Mouse (Mus musculus) limb, embryonic 11.5 days (tissue): ENCODE data around the gene Larp6. TPM values are rescaled to one million over a fixed set of nuclear protein-coding genes. Genes with fewer than 3 reads are reported as not detected.

Source experiments
- ATAC-seq: fragments of 200-750 bp; cut with Nextera tagmentation; 2 replicates; pipeline ENCODE4 v1.8.0; 2017; ENCODE audit warnings: low read depth; ENCODE audit not compliant: insufficient number of reproducible peaks, low FRiP score, low TSS enrichment
- DNase-seq: peaks from one replicate; pipeline ENCODE4 v3.0.0-alpha.2; 2015; ENCODE audit warnings: low spot score
- H3K27ac ChIP-seq: fragments of 300-500 bp; sonication (generic); replicated peaks from 2 replicates; pipeline ENCODE4 v1.5.1; 2014; ENCODE audit warnings: low read depth, mild to moderate bottlenecking, low read length
- H3K27me3 ChIP-seq: fragments of 300-500 bp; sonication (generic); 2 replicates; pipeline ENCODE4 v1.6.1; 2014; ENCODE audit warnings: mild to moderate bottlenecking, low read length, mixed read lengths; ENCODE audit not compliant: control insufficient read depth, insufficient read depth
- H3K36me3 ChIP-seq: fragments of 300-500 bp; sonication (generic); 2 replicates; pipeline ENCODE4 v1.6.1; 2014; ENCODE audit warnings: mild to moderate bottlenecking, low read length, moderate library complexity, mixed read lengths; ENCODE audit not compliant: control insufficient read depth, insufficient read depth
- H3K4me1 ChIP-seq: fragments of 300-500 bp; sonication (generic); 2 replicates; pipeline ENCODE4 v1.6.1; 2014; ENCODE audit warnings: low read length, mixed read lengths; ENCODE audit not compliant: control insufficient read depth, insufficient read depth
- H3K4me2 ChIP-seq: fragments of 300-500 bp; sonication (generic); 2 replicates; pipeline ENCODE4 v1.6.1; 2014; ENCODE audit warnings: low read depth, mild to moderate bottlenecking, moderate library complexity; ENCODE audit not compliant: severe bottlenecking
- H3K4me3 ChIP-seq: fragments of 300-500 bp; sonication (generic); 2 replicates; pipeline ENCODE4 v1.5.1; 2014; ENCODE audit warnings: low read depth, low read length
- H3K9ac ChIP-seq: fragments of 300-500 bp; sonication (generic); 2 replicates; pipeline ENCODE4 v1.6.1; 2014; ENCODE audit warnings: mild to moderate bottlenecking, low read length
- H3K9me3 ChIP-seq: fragments of 300-500 bp; sonication (generic); 2 replicates; pipeline ENCODE4 v1.6.1; 2016; ENCODE audit warnings: low read length; ENCODE audit not compliant: control insufficient read depth
- WGBS: fragments of 180-500 bp; shearing (Covaris S2); extraction: QIAGEN DNeasy Blood & Tissue Kit; methylation state at CpG from one replicate; pipeline ENCODE4 v1.1.7; 2014; 5-methylcytosine and 5-hydroxymethylcytosine counted together
- polyA plus RNA-seq: library from polyadenylated mRNA; unstranded; fragments of >200 nt; fragmentation: Nextera tagmentation; extraction: Ambion mirVana; gene quantifications from 2 replicates; pipeline ENCODE4 v1.2.1, GENCODE M21; 2014

The Larp6 gene
- polyA plus RNA-seq, 1 experiment from 2014 or later, result 1.3 TPM

- H3K27me3 ChIP-seq, result no peaks in the 10 kb centered on the region
- H3K4me3 ChIP-seq, result no peak overlapping the region
- no peaks in the 10 kb centered on the region for H3K36me3 ChIP-seq
- no peak for DNase-seq
- no peaks in the 10 kb centered on the region for H3K9me3 ChIP-seq
- H3K27ac ChIP-seq, result no peak overlapping the region
- 73% methylated on average over 18 of the region's 18 CpGs for WGBS
- H3K9ac ChIP-seq, result no peak overlapping the region
- H3K4me1 ChIP-seq, result no peaks in the 10 kb centered on the region
- no peak for ATAC-seq
- no peak overlapping the region for H3K4me2 ChIP-seq
Observed at GRCm38 (mm10) chr9:60699581-60700231, 13.1 kb upstream of the Larp6 start.

- H3K4me1 ChIP-seq, result no peaks in the 10 kb centered on the region
- H3K4me2 ChIP-seq, result no peak overlapping the region
- ATAC-seq, result no peak
- no peak overlapping the region for H3K27ac ChIP-seq
- no peaks in the 10 kb centered on the region for H3K27me3 ChIP-seq
- no peaks in the 10 kb centered on the region for H3K36me3 ChIP-seq
- no peak overlapping the region for H3K9ac ChIP-seq
- no peak overlapping the region for H3K4me3 ChIP-seq
- DNase-seq, result no peak
- no peaks in the 10 kb centered on the region for H3K9me3 ChIP-seq
- 91% methylated on average over 2 of the region's 2 CpGs for WGBS
Observed at GRCm38 (mm10) chr9:60707594-60707993, 5.2 kb upstream of the Larp6 start.

GRCm38 (mm10) chr9:60708606-60709005 is 4.2 kb upstream of the Larp6 start:
- H3K27me3 ChIP-seq, result 0 out of 2 replicates have a peak, but pooled peaks cover under 1% of the 10 kb centered on the region
- H3K9ac ChIP-seq, result no peak overlapping the region
- no peaks in the 10 kb centered on the region for H3K4me1 ChIP-seq
- no peaks in the 10 kb centered on the region for H3K9me3 ChIP-seq
- H3K4me2 ChIP-seq, result no peak overlapping the region
- no peak overlapping the region for H3K27ac ChIP-seq
- 88% methylated on average over 5 of the region's 5 CpGs for WGBS
- DNase-seq, result no peak
- H3K4me3 ChIP-seq, result no peak overlapping the region
- H3K36me3 ChIP-seq, result no peaks in the 10 kb centered on the region
- ATAC-seq, result no peak

- H3K27ac ChIP-seq, result no peak overlapping the region
- no peak overlapping the region for H3K4me3 ChIP-seq
- ATAC-seq, result no peak
- H3K9me3 ChIP-seq, result no peaks in the 10 kb centered on the region
- no peak overlapping the region for H3K9ac ChIP-seq
- H3K4me2 ChIP-seq, result no peak overlapping the region
- H3K27me3 ChIP-seq, result 0 out of 2 replicates have a peak, but pooled peaks cover 5% of the 10 kb centered on the region
- no peak for DNase-seq
- no peaks in the 10 kb centered on the region for H3K36me3 ChIP-seq
- H3K4me1 ChIP-seq, result no peaks in the 10 kb centered on the region
- 85% methylated on average over 6 of the region's 6 CpGs for WGBS
Observed at GRCm38 (mm10) chr9:60709721-60710120, 3.1 kb upstream of the Larp6 start.

GRCm38 (mm10) chr9:60712011-60712410 is 778 bp upstream of the Larp6 start:
- DNase-seq (no peak), ATAC-seq (no peak)
- Histone ChIP-seq H3K27me3 (0 out of 2 replicates have a peak, but pooled peaks cover 5% of the 10 kb centered on the region), H3K36me3 (no peaks in the 10 kb centered on the region), H3K4me1 (no peaks in the 10 kb centered on the region), H3K4me3 (no peak overlapping the region), H3K27ac (no peak overlapping the region), H3K4me2 (no peak overlapping the region), H3K9me3 (no peaks in the 10 kb centered on the region), H3K9ac (no peak overlapping the region)
- 74% methylated on average over 5 of the region's 5 CpGs for WGBS

- Histone ChIP-seq H3K4me3 (peak overlapping the region; percentile 64), H3K9me3 (no peaks in the 10 kb centered on the region), H3K4me2 (peak overlapping the region; percentile 99), H3K27me3 (0 out of 2 replicates have a peak, but pooled peaks cover 5% of the 10 kb centered on the region), H3K9ac (peak overlapping the region; percentile 78), H3K4me1 (no peaks in the 10 kb centered on the region), H3K36me3 (no peaks in the 10 kb centered on the region), H3K27ac (no peak overlapping the region)
- 44% methylated on average over 4 of the region's 4 CpGs for WGBS
- ATAC-seq, result no peak
- DNase-seq, result no peak
Observed at GRCm38 (mm10) chr9:60713616-60714015, 827 bp downstream of the Larp6 start.

- WGBS, result 85% methylated on average over 6 of the region's 6 CpGs
- Histone ChIP-seq H3K4me2 (no peak overlapping the region), H3K9me3 (no peaks in the 10 kb centered on the region), H3K27ac (no peak overlapping the region), H3K4me3 (no peak overlapping the region), H3K27me3 (0 out of 2 replicates have a peak, but pooled peaks cover 5% of the 10 kb centered on the region), H3K4me1 (no peaks in the 10 kb centered on the region), H3K9ac (no peak overlapping the region), H3K36me3 (no peaks in the 10 kb centered on the region)
- DNase-seq (no peak), ATAC-seq (no peak)
Observed at GRCm38 (mm10) chr9:60714191-60714590, 1.4 kb downstream of the Larp6 start.

GRCm38 (mm10) chr9:60715271-60715670 is 2.5 kb downstream of the Larp6 start:
- Histone ChIP-seq H3K36me3 (no peaks in the 10 kb centered on the region), H3K4me2 (no peak overlapping the region), H3K27me3 (0 out of 2 replicates have a peak, but pooled peaks cover 5% of the 10 kb centered on the region), H3K4me1 (no peaks in the 10 kb centered on the region), H3K9me3 (no peaks in the 10 kb centered on the region), H3K4me3 (no peak overlapping the region), H3K9ac (no peak overlapping the region), H3K27ac (no peak overlapping the region)
- ATAC-seq (no peak), DNase-seq (no peak)
- WGBS, result 85% methylated on average over 4 of the region's 4 CpGs

GRCm38 (mm10) chr9:60715828-60716227 is 3.0 kb downstream of the Larp6 start:
- 69% methylated on average over 5 of the region's 5 CpGs for WGBS
- Histone ChIP-seq H3K9ac (no peak overlapping the region), H3K9me3 (no peaks in the 10 kb centered on the region), H3K4me3 (no peak overlapping the region), H3K4me1 (no peaks in the 10 kb centered on the region), H3K27me3 (0 out of 2 replicates have a peak, but pooled peaks cover 5% of the 10 kb centered on the region), H3K4me2 (no peak overlapping the region), H3K27ac (no peak overlapping the region), H3K36me3 (no peaks in the 10 kb centered on the region)
- DNase-seq (no peak), ATAC-seq (no peak)
